Comparison of ENCODE assay signal across 13 mouse cellular contexts in genomic region chr6:147023568-147023967, GRCm38 (mm10).
"Had no signal": no experiment of that assay in that cellular context is flagged by ENCODE, and none has a peak within 500 bp of the region (broad histone marks: within the 10 kb centered on the region; RNA-seq: fewer than 3 reads in every experiment).

No protein-coding gene starts in this region.

- H3K9ac ChIP-seq: limb, embryonic 12.5 days; neural tube, embryonic 13.5 days; stomach, embryonic 15.5 days had no signal

- H3K4me2 ChIP-seq: limb, embryonic 12.5 days; neural tube, embryonic 13.5 days; stomach, embryonic 15.5 days had no signal

- H3K27me3 ChIP-seq: limb, embryonic 12.5 days; neural tube, embryonic 13.5 days; stomach, embryonic 15.5 days had no signal

- DNase-seq: kidney, adult 9 months; kidney, postnatal 36 days; layer of hippocampus, adult 9-11 months; layer of hippocampus, postnatal 36 days; liver; midbrain, embryonic 14.5 days; right cerebral cortex, postnatal 14 days; thymus, postnatal 4 days had no signal

- H3K27ac ChIP-seq: kidney, postnatal 0 days; limb, embryonic 12.5 days; midbrain, embryonic 10.5 days; neural tube, embryonic 13.5 days; stomach, embryonic 15.5 days had no signal

- H3K4me3 ChIP-seq: limb, embryonic 12.5 days; midbrain, embryonic 10.5 days; neural tube, embryonic 13.5 days; stomach, embryonic 15.5 days had no signal

- H3K4me1 ChIP-seq: limb, embryonic 12.5 days; midbrain, embryonic 10.5 days; neural tube, embryonic 13.5 days; stomach, embryonic 15.5 days had no signal

- H3K9me3 ChIP-seq: limb, embryonic 12.5 days; midbrain, embryonic 10.5 days; neural tube, embryonic 13.5 days; stomach, embryonic 15.5 days had no signal
